Mouse (Mus musculus) forebrain, embryonic 16.5 days (tissue): ENCODE measurements at regions not wholly inside any gene's neighbourhood (a gene's known extent, or its start where the extent isn't known, plus 50 kb on each side); places are given as distances from the start of the nearest gene placed in this dataset.
A peak's percentile ranks its signal among the peaks of the same experiment; 100 is the strongest.

Experiments used
- ATAC-seq: fragments of 200-750 bp; cut with Nextera tagmentation; 2 replicates; pipeline ENCODE4 v1.8.0; 2017; ENCODE audit warnings: mild to moderate bottlenecking, moderate library complexity
- H3K27ac ChIP-seq: fragments of 300-500 bp; sonication (generic); 2 replicates; pipeline ENCODE4 v1.5.1; 2014; ENCODE audit warnings: low read length, control low read depth
- H3K27me3 ChIP-seq: fragments of 300-500 bp; sonication (generic); replicated peaks from 2 replicates; pipeline ENCODE4 v1.6.1; 2014; ENCODE audit warnings: low read length; ENCODE audit not compliant: control insufficient read depth, insufficient read depth
- H3K36me3 ChIP-seq: fragments of 300-500 bp; sonication (generic); 2 replicates; pipeline ENCODE4 v1.6.1; 2014; ENCODE audit not compliant: control insufficient read depth, insufficient read depth
- H3K4me1 ChIP-seq: fragments of 300-500 bp; sonication (generic); replicated peaks from 2 replicates; pipeline ENCODE4 v1.6.1; 2014; ENCODE audit warnings: low read length; ENCODE audit not compliant: control insufficient read depth, insufficient read depth
- H3K4me2 ChIP-seq: fragments of 300-500 bp; sonication (generic); 2 replicates; pipeline ENCODE4 v1.6.1; 2014; ENCODE audit warnings: mild to moderate bottlenecking, low read length, control low read depth
- H3K4me3 ChIP-seq: fragments of 300-500 bp; sonication (generic); replicated peaks from 2 replicates; pipeline ENCODE4 v1.5.1; 2014; ENCODE audit warnings: mild to moderate bottlenecking, low read length, control low read depth
- H3K9ac ChIP-seq: fragments of 300-500 bp; sonication (generic); replicated peaks from 2 replicates; pipeline ENCODE4 v1.6.1; 2014; ENCODE audit warnings: low read depth, low read length, control low read depth
- H3K9me3 ChIP-seq: fragments of 300-500 bp; sonication (generic); 2 replicates; pipeline ENCODE4 v1.6.1; 2016; ENCODE audit warnings: low read length; ENCODE audit not compliant: control insufficient read depth
- WGBS: fragments of 180-500 bp; shearing (Covaris S2); extraction: QIAGEN DNeasy Blood & Tissue Kit; methylation state at CpG from one replicate; pipeline ENCODE4 v1.1.7; 2014; 5-methylcytosine and 5-hydroxymethylcytosine counted together

DNA sequence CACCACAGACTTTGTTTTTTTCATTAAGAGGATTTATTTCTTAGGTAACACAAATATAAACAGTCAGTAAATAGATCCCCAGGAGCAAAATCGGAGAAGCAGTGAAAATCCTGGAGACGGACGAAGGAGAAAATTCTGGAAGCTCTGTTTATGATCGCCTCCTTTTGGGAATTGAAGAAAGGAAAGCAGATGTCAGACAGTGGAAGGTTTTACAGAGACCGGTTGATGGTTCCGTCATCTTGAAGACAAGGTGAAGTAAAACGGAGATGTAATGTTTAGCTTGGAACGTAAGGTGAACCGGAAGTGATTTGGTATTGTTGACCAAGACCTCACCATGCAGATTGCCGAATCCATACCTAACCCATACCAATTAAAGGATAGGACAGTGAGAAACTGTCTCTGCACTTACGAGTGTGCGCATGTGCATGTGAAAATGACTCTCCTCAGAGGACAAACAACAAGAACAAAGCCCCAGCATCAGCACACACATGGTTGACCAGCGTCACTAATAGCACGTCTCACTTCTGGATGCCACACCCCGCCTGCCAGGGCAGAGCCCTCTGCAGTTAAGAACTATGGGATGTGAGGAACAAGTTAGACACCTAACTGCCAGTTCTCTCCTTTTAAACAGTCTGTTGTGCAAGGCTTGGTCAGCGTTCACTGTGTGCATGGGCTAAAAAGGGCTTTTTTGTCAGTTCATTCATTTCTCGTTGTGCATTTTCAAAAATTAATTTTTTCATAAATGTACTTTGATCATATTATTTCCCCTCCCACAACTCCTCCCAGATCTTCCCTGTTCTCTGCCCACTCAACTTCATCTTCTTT lies 62.4 kb upstream of the Cpsf6 start:
- H3K4me3 ChIP-seq: no peak overlapping the region
- no peaks in the 10 kb centered on the region for H3K36me3 ChIP-seq
- no peak for ATAC-seq
- peaks cover 5% of the 10 kb centered on the region; the same call in 1 of the 2 replicates for H3K4me1 ChIP-seq
- no peaks in the 10 kb centered on the region for H3K9me3 ChIP-seq
- no peak overlapping the region for H3K9ac ChIP-seq
- no peaks in the 10 kb centered on the region for H3K27me3 ChIP-seq
- peak overlapping the region; percentile 47 for H3K4me2 ChIP-seq
- 49% methylated on average over 17 of the region's 17 CpGs for whole genome bisulfite sequencing
- no peak overlapping the region for H3K27ac ChIP-seq

DNA sequence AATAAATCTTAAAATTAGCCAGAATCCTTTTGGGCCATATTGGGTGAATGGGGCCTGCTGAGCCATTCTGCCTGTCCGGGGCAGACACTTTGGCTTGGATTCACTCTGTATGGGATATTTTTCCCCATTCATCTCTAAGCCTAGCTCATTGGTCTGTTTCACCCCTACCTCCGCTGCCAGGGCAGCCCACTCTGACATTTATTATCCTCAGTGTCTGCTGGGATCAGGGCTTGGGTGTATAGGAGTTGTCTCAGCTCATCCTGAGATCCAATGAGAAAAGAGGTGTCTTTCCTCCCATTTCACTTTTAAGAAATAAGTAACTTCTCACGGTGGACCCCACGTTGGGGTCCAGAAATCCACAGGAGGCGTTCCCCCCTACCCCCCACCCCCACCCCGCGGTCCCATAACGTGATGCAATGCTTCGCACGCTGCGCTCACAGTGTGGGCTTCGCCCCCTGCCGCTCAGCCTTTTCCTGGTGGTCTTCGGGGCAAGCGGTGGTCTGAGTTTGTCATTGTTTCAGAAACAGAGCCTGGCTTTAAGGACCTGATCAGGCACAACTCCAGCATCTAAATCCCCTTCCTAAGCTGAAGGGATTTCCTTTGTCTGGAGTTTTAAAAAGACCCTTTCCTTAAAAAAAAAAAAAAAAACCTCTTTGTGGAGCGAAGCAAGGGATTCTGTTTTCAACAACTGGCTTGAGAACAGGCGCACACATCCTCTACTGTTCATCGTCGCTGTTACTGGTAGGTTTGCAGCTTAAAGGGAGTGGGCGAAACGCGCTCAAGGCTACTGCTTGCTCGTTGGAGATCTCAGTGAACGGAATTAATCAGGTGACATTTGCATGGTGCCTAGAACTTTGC lies 61.5 kb upstream of the Cpsf6 start:
- H3K4me1 ChIP-seq: peaks cover 5% of the 10 kb centered on the region; the same call in 1 of the 2 replicates
- H3K27ac ChIP-seq: no peak overlapping the region
- H3K36me3 ChIP-seq: no peaks in the 10 kb centered on the region
- H3K4me3 ChIP-seq: peak overlapping the region; percentile 18
- H3K9me3 ChIP-seq: no peaks in the 10 kb centered on the region
- peak overlapping the region; percentile 47 for H3K4me2 ChIP-seq
- WGBS: under 1% methylated on average over 24 of the region's 24 CpGs
- peak overlapping the region; percentile 35; the same call in 1 of the 2 replicates for H3K9ac ChIP-seq
- H3K27me3 ChIP-seq: no peaks in the 10 kb centered on the region
- ATAC-seq: peak; percentile 78

DNA sequence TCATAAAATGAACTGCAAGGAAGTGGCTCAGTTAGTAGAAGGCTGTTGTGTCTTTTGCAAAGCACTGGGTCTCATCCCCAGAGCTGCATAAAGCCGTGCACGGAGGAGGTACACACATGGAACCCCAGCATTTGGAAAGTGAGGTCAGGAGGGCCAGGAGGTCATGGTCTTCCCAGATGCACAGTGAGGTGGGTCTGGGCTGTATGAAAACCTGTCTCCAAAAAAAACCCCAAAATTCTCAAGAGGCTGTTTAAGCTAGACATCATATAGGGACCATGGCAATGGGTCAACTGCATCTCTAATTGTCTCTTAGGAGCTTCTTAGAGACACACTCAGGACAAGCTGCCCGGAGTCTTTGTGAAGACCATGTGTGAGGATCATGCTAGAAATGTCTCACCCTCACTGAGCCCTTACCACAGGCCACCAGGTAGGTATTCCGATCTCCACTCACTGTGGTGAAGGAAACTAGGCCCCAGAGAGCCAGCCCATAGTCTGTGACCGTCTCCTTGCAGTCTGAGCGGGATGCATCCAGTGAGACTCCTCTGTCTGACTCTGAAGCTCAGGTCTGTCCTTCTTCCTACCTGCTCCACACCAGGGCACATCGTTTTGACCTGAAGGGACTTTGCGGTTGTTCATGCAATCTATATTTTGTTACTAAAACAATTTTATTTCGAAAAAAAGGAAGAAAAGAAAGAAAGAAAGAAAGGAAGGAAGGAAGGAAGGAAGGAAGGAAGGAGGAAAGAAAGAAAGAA lies 60.6 kb upstream of the Cpsf6 start:
- H3K9me3 ChIP-seq: no peaks in the 10 kb centered on the region
- H3K4me1 ChIP-seq: peaks cover 7% of the 10 kb centered on the region; the same call in 1 of the 2 replicates
- whole genome bisulfite sequencing: 78% methylated on average over 9 of the region's 9 CpGs
- no peak overlapping the region for H3K27ac ChIP-seq
- no peaks in the 10 kb centered on the region for H3K27me3 ChIP-seq
- ATAC-seq: no peak
- no peaks in the 10 kb centered on the region for H3K36me3 ChIP-seq
- no peak overlapping the region for H3K4me3 ChIP-seq
- no peak overlapping the region for H3K4me2 ChIP-seq
- no peak overlapping the region for H3K9ac ChIP-seq

DNA sequence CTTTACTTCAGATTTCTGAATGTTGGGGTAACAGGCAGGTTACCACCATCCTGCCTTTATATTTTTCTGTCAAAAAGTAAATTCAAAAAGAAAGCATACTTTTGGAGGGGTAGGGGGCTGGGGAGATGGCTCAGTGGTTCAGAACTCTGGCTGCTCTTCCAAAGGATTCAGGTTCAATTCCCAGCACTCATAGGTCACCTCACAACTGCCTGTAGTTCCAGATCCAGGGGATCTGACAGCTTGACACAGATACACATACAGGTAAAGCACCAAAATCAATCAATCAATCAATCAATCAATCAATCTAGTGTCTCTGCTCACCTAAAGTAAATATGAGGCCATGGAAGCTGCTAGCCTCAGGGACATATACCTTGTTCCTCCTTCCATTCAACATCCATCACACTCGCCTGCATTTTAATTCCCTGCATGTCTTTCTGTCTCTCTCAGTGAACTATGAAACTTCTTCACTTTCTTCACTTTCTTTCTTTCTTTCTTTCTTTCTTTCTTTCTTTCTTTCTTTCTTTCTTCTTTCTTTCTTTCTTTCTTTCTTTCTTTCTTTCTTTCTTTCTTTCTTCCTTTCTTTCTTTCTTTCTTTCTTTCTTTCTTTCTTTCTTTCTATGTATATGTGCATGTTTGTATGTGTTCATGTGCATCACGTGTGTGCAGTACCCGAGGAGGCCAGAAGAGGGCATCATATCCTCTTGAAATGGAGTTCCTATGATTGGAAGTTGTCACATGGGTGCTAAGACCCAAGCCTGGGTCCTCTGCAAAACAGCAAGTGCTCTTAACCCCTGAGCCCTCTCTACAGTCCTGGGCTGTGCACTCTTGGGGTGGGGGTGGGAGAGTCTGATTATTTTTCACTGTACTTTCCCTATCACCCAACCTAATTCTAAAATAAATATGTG lies 59.6 kb upstream of the Cpsf6 start:
- no peak for ATAC-seq
- Histone ChIP-seq H3K36me3 (no peaks in the 10 kb centered on the region), H3K27ac (no peak overlapping the region), H3K27me3 (no peaks in the 10 kb centered on the region), H3K9me3 (no peaks in the 10 kb centered on the region), H3K4me3 (no peak overlapping the region), H3K4me1 (peaks cover 13% of the 10 kb centered on the region), H3K9ac (no peak overlapping the region), H3K4me2 (no peak overlapping the region)
- WGBS: 98% methylated on average over 3 of the region's 3 CpGs

DNA sequence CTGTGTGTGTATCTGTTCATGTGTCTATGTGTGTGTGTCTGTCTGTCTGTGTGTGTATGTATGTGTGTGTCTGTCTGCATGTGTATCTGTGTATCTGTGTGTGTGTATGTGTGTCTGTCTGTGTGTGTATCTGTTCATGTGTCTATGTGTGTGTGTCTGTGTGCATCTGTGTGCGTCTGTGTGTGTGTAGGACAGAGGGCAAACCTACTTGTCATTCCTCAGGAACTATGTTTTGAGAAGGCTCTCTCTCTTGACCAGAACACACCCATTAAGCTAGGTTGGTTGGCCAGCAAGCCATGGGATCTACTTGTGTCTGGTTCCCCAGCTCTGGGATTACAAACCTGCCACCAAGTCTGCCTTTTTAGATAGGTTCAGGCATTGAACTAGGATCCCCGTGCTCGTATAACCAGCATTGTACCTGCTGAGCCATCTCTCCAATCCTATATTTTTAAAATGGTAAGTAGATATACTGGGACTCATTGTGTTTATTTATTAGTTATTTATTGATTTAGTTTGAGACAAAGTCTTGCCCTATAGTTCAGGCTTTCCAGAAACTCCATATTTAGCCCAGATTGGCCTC lies 58.9 kb upstream of the Cpsf6 start:
- no peaks in the 10 kb centered on the region for H3K36me3 ChIP-seq
- 92% methylated on average over 3 of the region's 3 CpGs for WGBS
- no peaks in the 10 kb centered on the region for H3K9me3 ChIP-seq
- no peak overlapping the region for H3K9ac ChIP-seq
- no peak overlapping the region for H3K27ac ChIP-seq
- ATAC-seq: no peak
- no peaks in the 10 kb centered on the region for H3K27me3 ChIP-seq
- no peak overlapping the region for H3K4me3 ChIP-seq
- peaks cover 13% of the 10 kb centered on the region for H3K4me1 ChIP-seq
- H3K4me2 ChIP-seq: no peak overlapping the region

DNA sequence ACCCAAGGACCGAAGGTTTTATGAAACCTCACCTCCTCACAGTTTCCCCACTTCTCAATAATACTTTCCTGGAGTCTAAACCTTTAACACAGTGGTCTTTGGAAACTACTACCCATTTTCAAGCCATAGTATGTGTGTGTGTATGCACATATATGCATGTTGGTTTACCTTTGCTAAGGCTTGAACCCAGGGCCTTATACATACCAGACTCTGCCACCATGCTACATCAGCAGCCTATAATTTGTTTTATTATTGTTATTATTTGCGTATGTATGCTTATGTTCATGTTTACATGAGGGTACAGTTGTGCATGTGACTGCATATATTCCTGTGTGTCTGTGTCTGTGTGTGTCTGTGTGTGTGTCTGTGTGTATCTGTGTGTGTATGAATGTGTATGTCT lies 58.2 kb upstream of the Cpsf6 start:
- H3K9me3 ChIP-seq: no peaks in the 10 kb centered on the region
- H3K36me3 ChIP-seq: no peaks in the 10 kb centered on the region
- H3K4me1 ChIP-seq: peaks cover 13% of the 10 kb centered on the region
- ATAC-seq: no peak
- H3K27me3 ChIP-seq: no peaks in the 10 kb centered on the region
- H3K4me2 ChIP-seq: no peak overlapping the region
- WGBS: 96% methylated on average over 2 of the region's 2 CpGs
- H3K4me3 ChIP-seq: no peak overlapping the region
- no peak overlapping the region for H3K27ac ChIP-seq
- H3K9ac ChIP-seq: no peak overlapping the region

DNA sequence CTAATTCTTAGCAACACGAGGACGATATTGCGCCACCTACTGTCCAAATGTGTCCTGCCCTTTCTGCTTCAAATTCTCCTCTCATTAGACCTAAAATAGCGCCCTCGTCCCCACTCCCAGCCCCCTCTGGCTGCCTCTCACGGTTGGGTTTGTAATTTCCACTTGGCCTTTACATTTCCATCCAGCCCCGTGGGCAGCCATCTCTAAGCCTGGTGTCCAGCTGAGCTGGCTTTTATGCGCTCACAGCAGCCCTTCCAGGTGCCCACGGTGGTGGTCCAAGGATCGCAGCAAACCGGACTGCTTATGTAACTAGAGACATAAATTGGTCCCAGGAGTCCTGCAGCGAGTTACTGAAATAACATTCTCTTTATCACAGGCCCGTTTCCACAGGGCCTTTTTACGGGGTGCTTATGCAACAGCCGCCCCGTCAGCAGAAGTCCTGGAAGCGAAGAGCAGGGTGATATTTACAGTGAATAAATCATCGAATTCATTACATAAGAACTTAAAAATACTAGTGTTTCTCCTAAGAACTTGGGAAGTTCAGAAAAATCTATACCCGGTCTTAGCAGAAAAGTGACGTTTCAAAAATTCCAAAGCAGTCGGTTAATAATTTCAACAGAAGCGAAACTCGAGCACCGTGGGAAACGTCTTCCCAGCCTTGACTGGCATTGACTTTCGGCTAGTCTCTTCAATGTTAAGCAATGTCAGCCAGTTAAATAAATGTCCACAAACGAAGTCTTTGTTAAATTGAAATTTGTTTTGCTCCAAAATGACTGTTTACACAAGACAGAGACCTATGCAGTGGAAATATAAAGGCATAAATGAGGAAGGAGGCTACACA lies 57.3 kb upstream of the Cpsf6 start:
- no peaks in the 10 kb centered on the region for H3K36me3 ChIP-seq
- H3K9me3 ChIP-seq: no peaks in the 10 kb centered on the region
- no peaks in the 10 kb centered on the region for H3K27me3 ChIP-seq
- no peak overlapping the region for H3K9ac ChIP-seq
- no peak overlapping the region for H3K4me2 ChIP-seq
- H3K4me3 ChIP-seq: no peak overlapping the region
- H3K27ac ChIP-seq: no peak overlapping the region
- peaks cover 16% of the 10 kb centered on the region for H3K4me1 ChIP-seq
- no peak for ATAC-seq
- 45% methylated on average over 27 of the region's 27 CpGs for WGBS
